Mouse (Mus musculus) NIH3T3 (cell line): Measurements from ENCODE around the gene Slf1.
"Not testable (repeated sequence)": the region's sequence is repeated elsewhere in the genome, so short reads cannot be mapped to it uniquely, and the experiment has no call there.

Experiments
- DNase-seq: peaks from one replicate; pipeline ENCODE4 v3.0.0-alpha.2; 2012; ENCODE audit warnings: low read depth

Gene Slf1

GRCm38 (mm10) chr13:77134931-77135620 is at the start of gene Slf1, which contains the start of gene 2210408I21Rik:
Gene Slf1 (minus strand): TSS chr13:77135473.
Gene 2210408I21Rik (plus strand): TSS chr13:77135540.
- peak; percentile 91 for DNase-seq

GRCm38 (mm10) chr13:77177931-77178330 is 42.7 kb upstream of the Slf1 start:
- DNase-seq, result no peak

- no peak for DNase-seq
These were observed 5.6 kb upstream of the Slf1 start for GRCm38 (mm10) chr13:77140890-77141289.

GRCm38 (mm10) chr13:77135621-77135981 is 328 bp upstream of the Slf1 start:
- DNase-seq, result no peak

- DNase-seq, result no peak
These were observed 4.1 kb downstream of the Slf1 start for GRCm38 (mm10) chr13:77131132-77131531.

- peak; percentile 43 for DNase-seq
These were observed 7.0 kb downstream of the Slf1 start for GRCm38 (mm10) chr13:77128240-77128639.

GRCm38 (mm10) chr13:77125159-77125558 is 10.1 kb downstream of the Slf1 start:
- DNase-seq, result no peak

- no peak for DNase-seq
These were observed 16.6 kb downstream of the Slf1 start for GRCm38 (mm10) chr13:77118695-77119094.

- no peak for DNase-seq
These were observed 27.5 kb downstream of the Slf1 start for GRCm38 (mm10) chr13:77107734-77108133.

GRCm38 (mm10) chr13:77092876-77093275 is 42.4 kb downstream of the Slf1 start:
- DNase-seq, result not testable (repeated sequence)

- no peak for DNase-seq
These were observed 63.2 kb downstream of the Slf1 start for GRCm38 (mm10) chr13:77072030-77072429.

GRCm38 (mm10) chr13:77068847-77069246 is 66.4 kb downstream of the Slf1 start:
- DNase-seq, result no peak

- DNase-seq, result no peak
These were observed 72.1 kb downstream of the Slf1 start for GRCm38 (mm10) chr13:77063221-77063620.

GRCm38 (mm10) chr13:77049736-77050135 is 85.5 kb downstream of the Slf1 start:
- no peak for DNase-seq

- no peak for DNase-seq
These were observed 86.8 kb downstream of the Slf1 start for GRCm38 (mm10) chr13:77048461-77048860.

- no peak for DNase-seq
These were observed 87.9 kb downstream of the Slf1 start for GRCm38 (mm10) chr13:77047179-77047931.

GRCm38 (mm10) chr13:77046416-77046815 is 88.9 kb downstream of the Slf1 start:
- DNase-seq, result no peak

GRCm38 (mm10) chr13:77045375-77045774 is 89.9 kb downstream of the Slf1 start:
- DNase-seq, result peak; percentile 73

GRCm38 (mm10) chr13:77043375-77043774 is 91.9 kb downstream of the Slf1 start:
- DNase-seq, result peak; percentile 69

- no peak for DNase-seq
These were observed 105.7 kb downstream of the Slf1 start for GRCm38 (mm10) chr13:77029594-77029993.

- DNase-seq, result no peak
These were observed 116.4 kb downstream of the Slf1 start for GRCm38 (mm10) chr13:77018851-77019250.

GRCm38 (mm10) chr13:77003684-77004083 is 131.6 kb downstream of the Slf1 start:
- DNase-seq, result peak; percentile 7

GRCm38 (mm10) chr13:77002628-77003027 is 132.6 kb downstream of the Slf1 start:
- peak; percentile 3 for DNase-seq
